Mouse (Mus musculus) thymus, postnatal 10 days (tissue): ENCODE measurements around the gene Rps6kb2.

ENCODE experiments used
- DNase-seq, 2 experiments: peaks; one replicate each; pipeline ENCODE4 v3.0.0; 2021; ENCODE audit warnings: low spot score in 2 of 2

Gene Rps6kb2

DNA sequence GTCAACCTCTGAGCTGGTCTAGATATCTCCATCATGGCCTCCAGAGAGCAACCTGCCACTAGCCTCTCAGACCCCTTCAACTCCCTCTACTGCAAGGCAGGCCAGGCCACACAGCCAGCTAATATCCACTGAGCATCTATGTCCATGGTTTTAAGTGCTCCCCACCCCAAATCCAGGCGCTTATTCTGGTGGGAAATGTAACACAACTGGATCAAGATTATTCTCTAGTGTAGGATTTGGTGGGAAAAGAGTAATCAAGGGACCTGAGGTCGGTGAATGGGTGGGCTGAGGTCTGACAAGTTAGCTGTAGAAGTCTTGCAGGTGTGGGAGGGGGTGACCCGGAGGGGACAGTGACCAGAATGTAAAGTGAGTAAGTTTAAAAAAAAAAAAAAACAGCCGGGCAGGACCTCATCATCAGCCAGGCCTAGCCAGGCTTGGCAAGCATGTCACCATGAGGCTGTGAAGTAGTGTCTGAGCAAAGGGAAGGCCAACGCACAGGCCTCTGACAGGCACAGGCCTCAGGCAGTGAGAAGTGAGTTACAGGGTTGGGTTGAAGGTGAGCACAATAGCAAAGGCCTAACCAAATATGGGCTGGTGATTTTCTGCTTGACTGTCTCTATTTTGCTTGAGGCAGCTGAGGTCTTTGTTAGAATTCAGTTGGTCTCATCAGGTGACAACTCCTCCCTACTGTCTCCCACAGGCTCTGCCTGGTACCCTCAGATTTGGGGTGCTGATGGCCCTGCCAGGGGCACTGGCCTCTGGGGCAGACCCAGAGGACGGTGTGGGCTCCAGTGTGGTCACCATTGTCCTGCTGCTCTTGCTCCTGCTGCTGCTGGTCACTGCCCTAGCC lies 7.7 kb downstream of the Rps6kb2 start:
- DNase-seq: no peak

DNA sequence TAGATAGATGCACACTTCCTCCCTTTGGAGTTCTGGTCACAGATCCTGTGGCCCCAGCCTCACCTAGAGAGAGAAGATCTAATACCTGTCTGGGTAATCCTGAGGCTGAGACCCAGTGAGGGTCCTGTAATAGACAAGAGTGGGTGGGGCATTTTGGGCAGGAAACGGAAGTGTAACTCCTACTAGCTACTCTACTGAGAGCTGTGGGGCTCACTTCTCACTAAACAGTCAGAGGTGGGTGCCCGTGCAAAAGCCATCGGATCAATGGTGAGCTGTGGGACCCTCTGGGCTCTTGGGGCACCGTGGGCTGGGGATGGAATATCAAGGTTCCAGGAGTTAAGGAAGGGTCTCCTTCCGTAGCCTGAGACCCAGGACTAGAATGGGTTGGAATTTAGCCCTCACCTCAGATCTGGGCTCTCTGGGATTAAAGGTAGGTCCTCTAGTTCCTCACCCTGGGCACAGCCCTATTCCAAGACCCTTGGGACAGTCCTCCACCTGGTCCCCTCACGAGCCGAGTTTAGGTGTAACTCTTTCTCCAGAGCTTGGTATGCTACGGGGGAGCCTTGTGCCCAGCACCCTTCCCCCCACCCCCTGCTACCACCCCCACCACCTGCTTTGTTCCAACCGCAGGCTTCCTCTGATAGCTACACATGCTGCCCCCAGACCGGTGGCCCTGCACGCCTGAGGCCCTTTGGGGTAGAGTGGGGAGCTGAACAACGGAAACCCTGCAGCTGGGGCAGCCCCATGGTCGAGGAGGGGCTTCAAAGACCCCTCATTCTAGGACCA lies 8.5 kb downstream of the Rps6kb2 start:
- peak; percentile 81 to 82 for DNase-seq

DNA sequence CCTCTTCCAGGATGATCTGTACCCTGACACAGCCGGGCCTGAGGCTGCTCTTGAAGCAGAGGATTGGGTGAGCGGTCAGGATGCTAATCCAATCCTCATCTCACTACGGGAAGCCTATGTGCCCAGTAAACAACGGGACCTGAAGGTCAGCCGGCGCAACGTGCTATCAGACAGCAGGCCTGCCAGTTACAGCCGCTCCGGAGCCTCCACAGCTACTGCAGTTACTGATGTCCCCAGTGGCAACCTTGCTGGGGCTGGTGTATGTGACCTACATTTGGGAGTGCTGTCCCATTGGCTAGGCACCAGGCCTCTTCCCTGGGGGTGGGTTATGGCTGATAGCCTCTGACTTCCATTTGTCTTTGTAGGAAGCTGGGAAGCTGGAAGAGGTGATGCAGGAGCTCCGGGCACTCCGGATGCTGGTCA lies 9.9 kb downstream of the Rps6kb2 start, which contains the start of gene Ptprcap:
Gene Ptprcap (plus strand): TSS at position 373 of the 423 bp plus-strand sequence.
- DNase-seq: no peak

DNA sequence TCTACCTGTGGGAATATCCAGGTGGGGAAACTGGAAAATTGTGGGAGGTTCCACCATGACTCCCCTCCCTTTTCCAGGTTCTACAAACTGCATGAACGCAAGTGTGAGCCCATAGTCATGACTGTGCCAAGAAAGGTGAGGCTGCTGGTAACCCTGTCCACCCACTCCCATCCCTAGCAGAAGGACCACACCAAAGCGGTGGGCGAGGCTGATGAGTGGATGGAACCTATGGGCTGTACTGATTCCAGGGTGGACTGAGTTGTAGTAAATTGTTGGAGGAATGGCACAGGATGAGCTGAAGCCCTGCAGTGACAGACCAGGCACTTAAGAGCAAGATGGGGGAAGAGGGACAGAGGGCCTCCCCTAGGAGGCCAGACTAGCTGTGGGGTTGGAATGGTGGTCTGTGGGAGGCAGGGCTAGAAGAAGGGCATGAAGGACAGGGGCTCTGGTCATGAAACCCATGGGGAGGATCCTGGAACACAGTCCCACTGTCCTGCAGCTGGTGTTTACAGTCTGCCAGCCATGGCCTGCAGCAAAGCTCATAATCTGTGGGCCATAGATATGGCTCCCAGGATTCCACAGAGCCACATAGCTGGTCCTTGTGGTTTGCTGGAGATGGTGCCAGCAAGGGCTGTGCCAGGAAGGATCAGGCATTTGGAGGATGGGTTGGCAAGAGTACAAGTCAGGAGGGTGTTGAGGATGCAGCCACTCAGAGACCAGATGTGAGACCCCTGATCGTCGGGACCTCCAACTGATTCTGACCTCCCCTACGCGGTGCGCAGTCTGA lies 10.5 kb downstream of the Rps6kb2 start:
- no peak for DNase-seq

DNA sequence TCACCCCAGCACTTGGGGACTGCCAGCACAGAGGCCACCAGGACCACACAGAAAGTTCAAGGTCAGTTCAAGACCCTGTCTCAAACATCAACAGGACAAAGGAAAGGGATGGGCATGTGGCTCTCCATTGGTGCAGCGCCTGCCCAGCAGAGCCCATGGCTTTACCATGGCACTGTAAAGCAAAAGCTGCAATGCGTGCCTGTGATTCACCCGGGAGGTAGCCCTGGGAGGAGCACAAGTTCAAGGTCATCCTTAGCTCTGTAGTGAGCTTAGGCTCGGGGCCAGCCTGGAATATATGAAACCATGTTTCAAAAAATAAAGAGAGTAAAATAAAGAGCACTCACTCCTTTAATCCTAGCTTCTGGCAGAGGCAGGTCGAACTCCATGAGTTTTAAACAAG lies 11.3 kb downstream of the Rps6kb2 start:
- no peak for DNase-seq

DNA sequence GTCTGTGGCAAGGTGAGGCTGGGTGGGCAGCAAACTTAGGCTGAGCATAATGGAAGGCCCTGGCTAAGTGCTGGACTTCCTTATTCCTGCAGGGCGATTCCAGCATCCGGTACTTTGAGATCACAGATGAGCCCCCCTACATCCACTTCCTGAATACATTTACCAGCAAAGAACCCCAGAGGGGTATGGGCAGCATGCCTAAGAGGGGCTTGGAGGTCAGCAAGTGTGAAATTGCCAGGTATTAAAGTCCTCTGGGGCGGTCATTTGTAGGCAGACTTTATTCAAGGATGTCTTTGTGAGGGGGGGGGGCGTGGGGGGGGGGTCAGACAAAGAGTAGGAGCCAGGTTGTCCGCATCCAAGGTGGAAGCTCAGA lies 11.7 kb downstream of the Rps6kb2 start:
- no peak for DNase-seq

DNA sequence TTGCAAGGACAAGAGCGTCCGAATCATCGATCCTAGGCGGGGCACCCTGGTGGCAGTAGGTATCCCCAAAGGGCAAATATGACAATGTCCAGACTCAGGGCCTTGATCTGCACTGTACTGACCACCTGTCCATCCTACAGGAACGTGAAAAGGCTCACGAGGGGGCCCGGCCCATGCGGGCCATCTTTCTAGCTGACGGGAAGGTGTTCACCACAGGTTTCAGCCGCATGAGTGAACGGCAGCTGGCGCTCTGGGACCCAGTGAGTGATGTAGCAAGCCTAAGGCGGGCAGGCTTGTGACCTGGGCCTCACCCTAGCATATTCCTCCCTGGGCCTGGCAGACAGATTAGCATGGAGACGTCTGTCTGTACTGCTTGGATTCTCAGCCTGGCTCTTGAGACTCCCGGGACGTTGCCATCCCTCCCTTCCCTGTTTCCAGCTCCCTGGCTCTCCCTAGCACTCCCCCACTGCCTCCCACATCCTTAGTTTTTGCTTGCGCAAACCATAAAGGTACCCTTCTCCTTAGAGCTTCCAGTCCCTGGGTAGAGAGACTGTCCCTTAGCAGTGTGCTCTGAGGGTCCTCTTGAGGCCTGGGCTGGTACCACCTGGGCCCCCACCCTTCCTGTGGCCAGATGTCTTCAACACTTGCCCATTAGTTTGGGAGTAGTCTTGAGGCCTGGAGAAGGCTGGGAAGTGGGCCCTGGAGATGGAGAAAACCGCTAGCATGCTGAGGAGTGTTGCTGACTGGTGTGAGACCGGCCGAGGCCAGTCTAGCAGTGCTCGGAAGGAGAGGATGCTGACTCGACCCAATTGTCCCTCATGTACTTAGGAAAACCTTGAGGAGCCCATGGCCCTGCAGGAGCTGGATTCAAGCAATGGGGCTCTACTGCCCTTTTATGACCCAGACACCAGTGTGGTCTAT lies 12.3 kb downstream of the Rps6kb2 start:
- DNase-seq: no peak

DNA sequence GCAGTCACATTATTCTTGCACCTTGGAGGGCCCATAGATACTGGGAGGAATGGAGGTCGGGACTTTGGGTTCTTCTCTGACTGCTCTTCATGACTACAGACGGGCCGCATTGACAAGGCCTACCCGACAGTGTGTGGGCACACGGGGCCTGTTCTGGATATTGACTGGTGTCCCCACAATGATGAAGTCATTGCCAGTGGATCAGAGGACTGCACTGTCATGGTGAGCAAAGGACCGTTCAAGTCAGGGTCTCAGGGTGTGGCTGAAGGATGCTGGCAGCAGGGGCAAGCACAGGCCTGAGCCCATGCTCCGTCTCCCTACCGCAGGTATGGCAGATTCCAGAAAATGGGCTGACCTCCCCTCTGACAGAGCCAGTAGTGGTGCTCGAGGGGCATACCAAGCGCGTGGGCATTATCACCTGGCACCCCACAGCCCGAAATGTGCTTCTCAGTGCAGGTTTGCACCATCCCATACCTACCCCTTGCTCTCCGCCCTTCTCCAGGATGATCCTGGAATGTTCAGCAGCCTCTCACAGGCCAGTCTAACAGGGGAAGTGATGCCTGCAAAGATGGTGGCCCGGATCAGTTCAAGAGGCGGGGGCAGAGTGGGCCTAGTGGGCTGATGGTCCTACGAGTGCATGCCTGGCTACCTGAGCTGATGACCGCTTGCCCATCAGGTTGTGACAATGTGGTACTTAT lies 13.2 kb downstream of the Rps6kb2 start:
- no peak for DNase-seq

DNA sequence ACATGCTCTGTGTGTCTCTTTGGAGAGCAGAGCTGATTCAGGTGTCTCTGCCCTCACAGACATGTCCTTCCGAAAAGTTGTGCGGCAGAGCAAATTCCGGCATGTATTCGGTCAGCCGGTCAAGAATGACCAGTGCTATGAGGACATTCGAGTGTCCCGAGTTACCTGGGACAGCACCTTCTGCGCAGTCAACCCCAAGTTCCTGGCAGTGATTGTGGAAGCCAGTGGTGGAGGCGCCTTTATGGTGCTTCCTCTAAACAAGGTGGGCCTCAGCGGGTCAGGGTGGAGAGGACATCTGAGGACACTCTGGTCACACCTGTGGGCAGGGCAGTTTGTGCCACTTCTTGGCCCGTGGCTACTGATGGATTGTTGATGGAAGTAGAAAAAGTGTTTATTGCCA lies 13.9 kb downstream of the Rps6kb2 start:
- no peak for DNase-seq

DNA sequence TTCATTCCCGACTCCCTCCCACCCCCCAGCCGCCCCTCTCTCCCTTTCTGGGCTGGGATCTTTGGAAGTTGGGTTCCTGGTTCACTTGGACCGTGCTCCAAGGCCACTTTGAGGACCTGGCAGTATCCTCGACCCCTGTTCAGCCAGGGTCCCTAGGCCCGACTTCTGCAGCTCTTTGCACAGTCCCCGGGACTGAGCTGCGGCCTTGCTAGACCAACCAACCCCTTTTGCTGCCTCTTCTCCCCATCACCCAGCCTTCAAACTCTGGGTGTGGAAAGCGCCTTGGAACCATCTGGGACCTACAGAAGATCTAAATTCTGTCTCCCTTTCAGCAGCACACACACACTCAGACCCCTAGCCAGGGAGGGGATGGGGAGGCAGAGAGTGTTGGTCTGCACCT lies 14.3 kb downstream of the Rps6kb2 start:
- no peak for DNase-seq

DNA sequence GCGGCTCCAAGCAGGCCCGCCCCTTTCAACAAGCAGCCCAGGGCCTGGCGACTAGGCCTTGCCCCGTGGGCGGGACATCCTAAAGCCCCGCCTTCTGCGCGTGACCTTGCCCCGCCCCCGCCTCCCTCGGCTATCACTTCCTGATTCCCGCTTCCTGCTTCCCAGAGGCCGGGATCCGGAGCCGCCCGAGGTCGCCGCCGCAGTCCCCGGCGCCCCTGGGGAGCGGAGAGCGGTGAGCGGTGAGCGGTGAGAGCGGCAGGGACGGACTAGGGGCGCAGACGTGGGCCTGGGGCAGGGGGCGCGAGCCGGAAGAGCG lies 14.7 kb downstream of the Rps6kb2 start, which contains the start of gene Coro1b:
Gene Coro1b (plus strand): TSS at position 129 of the 316 bp plus-strand sequence.
- DNase-seq: peak; percentile 90 to 94

DNA sequence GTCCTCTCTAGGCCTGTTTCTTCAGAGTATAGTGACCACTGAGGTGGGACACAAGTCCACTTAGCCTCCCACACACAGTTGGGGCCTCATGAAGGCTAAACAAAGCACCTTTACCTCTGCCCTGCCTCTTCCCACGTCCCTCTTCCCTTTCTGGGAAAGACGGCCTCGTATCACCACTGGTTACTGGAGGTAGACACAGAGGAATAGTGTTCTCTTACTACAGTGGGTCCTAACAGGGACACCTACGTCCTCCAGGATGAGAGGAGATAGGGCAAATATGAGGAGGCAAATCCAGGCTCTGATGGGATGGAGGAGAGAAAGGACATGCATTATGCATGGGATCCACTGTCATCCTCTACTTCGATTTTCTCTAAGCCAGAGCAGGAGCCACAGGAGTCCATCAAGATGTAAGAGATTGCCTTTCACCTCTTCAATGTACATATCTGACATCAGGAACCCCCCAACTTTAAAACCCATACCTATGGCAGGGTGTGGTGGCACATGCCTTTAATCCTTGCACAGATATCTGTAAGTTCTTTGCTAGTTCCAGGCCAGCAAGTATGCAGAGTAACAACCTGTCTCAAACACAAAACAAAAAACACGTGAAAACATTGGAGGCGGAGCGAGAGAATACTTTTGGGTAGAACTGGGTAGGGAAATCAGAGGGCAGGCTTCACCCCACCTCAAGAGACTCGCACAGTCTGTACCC lies 15.2 kb downstream of the Rps6kb2 start:
- DNase-seq: no peak

DNA sequence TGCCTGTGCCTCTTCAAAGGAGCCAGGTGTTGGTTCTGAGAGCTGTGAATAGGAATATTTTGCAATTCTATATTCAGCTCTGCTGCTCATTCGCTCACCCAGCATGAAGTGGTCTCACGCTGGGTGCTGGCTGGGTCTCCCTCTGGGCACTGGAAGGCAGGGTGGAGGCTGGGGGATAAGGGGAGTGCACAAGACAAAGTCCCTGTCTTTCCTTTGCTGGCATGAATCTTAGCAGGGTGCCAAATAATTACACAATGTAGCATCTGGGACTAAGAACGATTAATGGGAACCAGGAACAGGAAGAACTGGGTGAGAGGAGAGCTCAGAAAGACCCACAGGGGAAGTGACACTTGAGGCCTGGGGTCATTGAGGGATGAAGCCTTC lies 16.1 kb downstream of the Rps6kb2 start:
- DNase-seq: no peak

DNA sequence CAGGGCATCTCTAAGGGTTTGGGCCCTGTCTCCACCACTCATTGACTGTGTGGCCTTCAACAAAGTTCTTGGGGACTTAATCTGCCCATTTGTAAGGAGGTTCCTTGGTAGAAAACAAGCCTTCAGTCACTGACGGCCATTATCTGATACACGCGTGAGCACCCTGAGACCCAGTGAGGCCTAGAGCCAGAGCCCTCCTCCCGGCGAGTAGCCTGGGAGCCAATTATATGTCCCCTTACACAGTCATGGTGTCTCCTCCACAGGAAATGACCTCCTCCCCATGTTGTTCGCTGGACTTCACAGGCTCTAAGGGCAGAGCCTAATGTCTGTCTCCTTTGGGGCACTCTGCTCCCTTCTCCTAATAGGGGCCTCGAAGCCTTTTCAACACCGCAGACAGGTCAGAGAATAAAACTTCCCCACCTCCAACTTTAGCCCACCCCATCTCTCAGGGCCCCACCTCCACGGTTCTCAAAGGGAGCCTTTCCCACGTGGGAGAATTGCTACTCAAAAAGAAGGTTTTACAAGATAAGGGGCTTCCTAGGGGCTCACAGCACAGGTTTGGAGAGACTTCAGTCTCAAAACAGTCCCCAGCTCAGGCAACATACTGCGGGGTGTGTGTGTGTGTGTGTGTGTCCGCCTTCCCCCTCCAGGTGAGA lies 16.7 kb downstream of the Rps6kb2 start:
- DNase-seq: no peak

DNA sequence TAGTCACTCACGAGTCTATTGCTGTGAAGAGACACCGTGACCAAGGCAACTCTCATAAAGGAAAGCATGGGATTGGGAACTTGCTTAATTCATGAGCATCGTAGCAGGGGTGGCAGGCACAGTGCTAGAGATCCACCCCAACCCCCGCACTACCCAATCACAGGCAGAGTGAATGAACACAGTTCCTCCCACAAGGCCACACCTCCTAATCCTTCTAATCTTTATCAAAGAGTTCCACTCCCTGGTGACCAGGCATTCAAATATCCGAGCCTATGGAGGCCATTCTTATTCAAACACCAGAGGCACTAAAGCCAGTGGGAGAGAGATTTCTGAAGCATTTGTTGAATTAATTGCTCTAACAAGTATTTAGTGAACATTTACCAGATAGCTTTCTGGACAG lies 17.2 kb downstream of the Rps6kb2 start:
- DNase-seq: no peak

DNA sequence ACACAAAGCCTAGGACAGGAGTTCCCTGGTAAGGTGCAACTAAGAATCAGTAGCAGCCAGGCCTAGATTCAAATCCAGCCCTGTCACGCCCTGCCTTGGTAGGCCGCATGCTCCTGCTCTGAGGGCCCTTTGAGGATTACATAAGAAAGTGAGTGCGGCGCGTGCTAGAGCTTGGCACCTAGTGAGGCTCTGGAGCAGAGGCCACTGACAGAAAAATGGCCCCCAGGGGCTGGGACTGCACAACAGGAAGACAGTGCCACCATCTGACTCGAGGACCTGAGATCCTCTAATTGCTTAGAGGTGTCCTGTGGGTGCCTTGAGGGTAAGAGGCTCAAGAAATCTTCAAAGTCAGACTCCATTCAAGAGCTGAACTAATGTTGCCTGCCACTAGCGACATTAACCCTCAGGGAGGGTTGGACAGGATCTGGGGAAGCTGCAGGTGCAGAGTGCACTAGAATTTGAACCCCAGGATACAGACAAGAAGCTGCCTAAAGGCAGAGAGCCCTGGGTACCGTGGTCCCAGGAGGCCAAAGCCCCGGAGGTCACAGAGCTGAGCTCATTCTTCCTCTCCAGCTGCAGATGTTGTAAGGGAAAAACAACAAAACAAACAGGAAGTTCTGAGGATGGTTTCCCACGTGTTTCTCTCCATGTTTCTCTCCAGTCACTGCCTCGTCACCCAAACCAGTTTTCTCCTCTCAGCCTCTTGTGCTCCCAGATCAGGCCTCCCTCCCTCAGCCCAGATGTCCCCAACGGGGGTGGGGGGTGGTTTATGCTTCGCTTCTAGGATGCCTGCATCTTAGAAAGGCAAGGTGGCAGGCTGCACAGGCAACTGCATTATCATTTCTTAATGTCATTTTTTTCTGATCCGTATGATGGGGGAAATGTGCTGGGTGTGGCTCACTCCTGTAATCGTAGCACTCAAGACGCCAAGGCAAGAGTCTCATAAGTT lies 18.3 kb downstream of the Rps6kb2 start:
- no peak for DNase-seq

DNA sequence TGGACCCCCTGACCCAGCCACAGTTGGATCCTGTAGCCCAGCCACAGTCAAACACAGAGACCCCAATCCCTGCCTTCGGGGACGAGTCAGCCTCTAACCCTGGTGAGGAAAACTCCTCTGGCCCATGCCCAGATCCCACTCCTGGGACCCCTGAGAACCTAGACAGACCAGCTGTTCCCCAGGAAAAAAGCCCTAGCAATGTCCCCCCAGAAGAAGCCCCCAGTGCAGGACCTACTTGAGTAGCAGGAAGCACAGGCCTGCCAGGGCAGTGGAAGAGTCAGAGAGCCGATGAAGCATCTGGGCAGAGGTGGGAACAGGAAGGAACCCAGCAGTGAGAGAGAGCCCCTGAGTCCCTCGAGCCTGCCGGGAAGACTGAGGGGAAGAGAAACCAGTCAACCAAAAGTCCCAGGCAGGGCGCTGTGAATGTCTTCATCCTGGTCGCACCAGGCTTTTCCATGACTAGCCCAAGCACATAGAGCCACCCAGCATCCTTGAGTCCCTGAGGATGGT lies 19.3 kb downstream of the Rps6kb2 start, which contains the start of gene Cabp4:
Gene Cabp4 (minus strand): TSS at position 275 of the 510 bp plus-strand sequence.
- no peak for DNase-seq
